Mouse (Mus musculus) thymus, adult 2 months (tissue): ENCODE measurements around the gene Bicral. TPM values are rescaled to one million over a fixed set of nuclear protein-coding genes. Genes with fewer than 3 reads are reported as not detected.

Source experiments
- DNase-seq: peaks from one replicate; pipeline ENCODE4 v3.0.0; 2021
- H3K27ac ChIP-seq: fragments of 200-500 bp; 2 replicates; pipeline ENCODE4 v1.5.1; 2012; ENCODE audit warnings: low read length, control low read depth; ENCODE audit not compliant: control insufficient read depth, insufficient read depth
- H3K27me3 ChIP-seq: fragments of 200-500 bp; 2 replicates; pipeline ENCODE4 v1.6.1; 2012; ENCODE audit warnings: mild to moderate bottlenecking, low read length, moderate library complexity, mixed read lengths; ENCODE audit not compliant: control insufficient read depth, insufficient read depth
- H3K36me3 ChIP-seq: fragments of 200-500 bp; 2 replicates; pipeline ENCODE4 v1.6.1; 2012; ENCODE audit warnings: mild to moderate bottlenecking, low read length, moderate library complexity; ENCODE audit not compliant: control insufficient read depth, insufficient read depth
- H3K4me1 ChIP-seq: fragments of 200-500 bp; replicated peaks from 2 replicates; pipeline ENCODE4 v1.6.1; 2012; ENCODE audit warnings: low read length; ENCODE audit not compliant: control insufficient read depth, insufficient read depth
- H3K4me3 ChIP-seq: fragments of 200-500 bp; 2 replicates; pipeline ENCODE4 v1.5.1; 2012; ENCODE audit warnings: mild to moderate bottlenecking, low read length, control low read depth, moderate library complexity; ENCODE audit not compliant: control insufficient read depth, insufficient read depth
- CTCF ChIP-seq: fragments of 200-500 bp; IDR thresholded peaks from 2 replicates; pipeline ENCODE4 v1.5.1; 2012; ENCODE audit warnings: mild to moderate bottlenecking, control low read depth, low read length, moderate library complexity, borderline replicate concordance; ENCODE audit not compliant: control insufficient read depth, poor library complexity, insufficient read depth; ENCODE audit errors: extremely low read depth
- POLR2A ChIP-seq: fragments of 200-500 bp; IDR thresholded peaks from 2 replicates; pipeline ENCODE4 v1.6.1; 2012; ENCODE audit warnings: mild to moderate bottlenecking, low read length, control low read depth, moderate library complexity; ENCODE audit not compliant: control insufficient read depth, poor library complexity, insufficient read depth; ENCODE audit errors: extremely low read depth
- WGBS: fragments of 180-500 bp; shearing (Covaris S2); methylation state at CpG from one replicate; pipeline ENCODE4 v1.1.7; 2018; 5-methylcytosine and 5-hydroxymethylcytosine counted together
- polyA plus RNA-seq: library from polyadenylated mRNA; depleted of rRNA; stranded (reverse); fragments of >200 nt; gene quantifications from 2 replicates; pipeline ENCODE4 v1.2.3, GENCODE M21; 2012

The Bicral gene
- polyA plus RNA-seq, 1 experiment = 19.3 TPM

DNA sequence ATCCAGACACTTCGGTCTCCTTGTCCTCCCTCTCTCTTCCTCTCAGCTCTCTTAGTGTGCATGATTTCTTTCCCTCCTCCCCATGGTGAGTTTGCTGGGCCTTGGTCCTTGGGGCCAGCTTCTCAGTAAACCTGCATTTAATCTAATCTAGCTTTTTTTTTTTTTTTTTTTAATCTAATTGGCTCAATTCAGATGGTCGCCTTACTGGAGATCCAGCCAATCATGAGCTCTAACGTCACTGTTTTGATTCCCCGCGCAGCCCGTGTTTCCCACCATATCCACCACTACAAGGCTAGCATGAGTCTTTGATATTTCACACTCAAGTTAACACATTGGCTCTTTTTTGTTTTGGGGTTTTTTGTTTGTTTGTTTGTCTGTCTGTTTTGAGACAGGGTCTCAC is 43.8 kb downstream of the Bicral start:
- Histone ChIP-seq H3K36me3 (peaks cover 18% of the 10 kb centered on the region), H3K27me3 (no peaks in the 10 kb centered on the region), H3K4me3 (no peak overlapping the region), H3K4me1 (no peaks in the 10 kb centered on the region; the same call in 1 of the 2 replicates), H3K27ac (no peak overlapping the region)
- no peak for DNase-seq
- TF ChIP-seq POLR2A (no peak), CTCF (no peak)
- WGBS = 96% methylated on average over 6 of the region's 6 CpGs

DNA sequence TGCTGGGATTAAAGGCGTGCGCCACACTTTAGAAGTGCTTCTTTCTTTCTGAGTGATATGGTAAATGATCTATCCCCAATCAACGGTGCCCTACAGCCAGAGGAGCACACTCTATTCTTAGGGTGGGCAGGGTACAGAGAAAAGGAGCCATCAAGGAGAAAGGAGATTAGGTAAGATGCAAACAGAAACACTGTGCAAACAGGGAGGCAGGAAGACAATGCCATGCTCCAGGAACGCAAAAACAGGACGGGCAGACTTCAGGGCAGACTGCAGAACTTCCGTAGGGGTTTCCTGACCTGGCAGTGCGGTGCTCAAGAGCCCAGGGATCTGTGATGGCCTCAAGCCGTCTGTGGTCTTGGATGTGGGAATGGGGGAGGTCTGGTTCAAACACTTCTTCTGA is 44.6 kb downstream of the Bicral start:
- WGBS = 95% methylated on average over 8 of the region's 8 CpGs
- no peak for TF ChIP-seq POLR2A
- TF ChIP-seq CTCF = no peak
- Histone ChIP-seq H3K4me3 (no peak overlapping the region), H3K4me1 (no peaks in the 10 kb centered on the region), H3K27me3 (no peaks in the 10 kb centered on the region), H3K36me3 (peaks cover 26% of the 10 kb centered on the region), H3K27ac (no peak overlapping the region)
- DNase-seq = no peak

DNA sequence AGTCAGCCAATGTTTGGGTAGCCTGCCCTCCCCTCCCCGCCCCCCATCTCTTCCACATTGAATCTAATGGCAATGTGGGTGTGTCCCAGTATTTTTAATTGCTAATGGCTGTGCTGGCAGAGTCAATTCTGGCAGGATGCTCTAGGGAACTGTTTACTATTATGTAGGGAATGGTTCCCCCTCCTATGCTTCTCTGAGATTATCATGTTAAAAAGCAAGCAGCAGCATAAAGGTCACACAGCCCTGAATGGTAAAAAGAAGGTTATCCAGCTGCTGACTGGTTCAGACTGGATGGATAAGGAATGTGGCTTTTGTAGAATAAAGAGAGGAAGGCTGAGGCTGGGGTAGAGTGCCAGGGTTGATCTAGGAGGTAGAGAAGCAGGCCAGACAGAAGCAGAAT is 45.8 kb downstream of the Bicral start:
- 95% methylated on average over 1 of the region's 1 CpGs for WGBS
- DNase-seq = no peak
- Histone ChIP-seq H3K4me3 (no peak overlapping the region), H3K27ac (no peak overlapping the region), H3K27me3 (no peaks in the 10 kb centered on the region), H3K36me3 (peaks cover 30% of the 10 kb centered on the region), H3K4me1 (peaks cover 9% of the 10 kb centered on the region)
- TF ChIP-seq POLR2A (no peak), CTCF (no peak)

DNA sequence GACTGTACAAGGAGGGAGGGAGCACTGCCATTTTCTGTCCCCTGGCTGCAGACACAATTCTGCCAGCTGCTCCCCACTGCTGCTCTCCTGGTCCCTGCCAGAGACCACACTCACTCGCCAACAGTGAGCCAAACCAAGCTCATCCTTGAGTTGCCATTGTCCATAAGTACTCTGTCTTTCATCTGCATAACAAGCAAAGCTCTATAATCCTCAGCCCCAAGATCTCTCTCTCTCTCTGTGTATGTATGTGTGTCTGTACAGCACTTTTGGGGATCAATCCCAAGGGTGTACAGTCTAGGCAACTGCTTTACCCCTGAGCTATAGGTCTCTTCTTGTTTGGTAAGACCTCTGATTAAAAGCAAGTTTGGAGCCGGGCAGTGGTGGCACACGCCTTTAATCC is 47.6 kb downstream of the Bicral start:
- Histone ChIP-seq H3K36me3 (peaks cover 46% of the 10 kb centered on the region), H3K27ac (no peak overlapping the region)

DNA sequence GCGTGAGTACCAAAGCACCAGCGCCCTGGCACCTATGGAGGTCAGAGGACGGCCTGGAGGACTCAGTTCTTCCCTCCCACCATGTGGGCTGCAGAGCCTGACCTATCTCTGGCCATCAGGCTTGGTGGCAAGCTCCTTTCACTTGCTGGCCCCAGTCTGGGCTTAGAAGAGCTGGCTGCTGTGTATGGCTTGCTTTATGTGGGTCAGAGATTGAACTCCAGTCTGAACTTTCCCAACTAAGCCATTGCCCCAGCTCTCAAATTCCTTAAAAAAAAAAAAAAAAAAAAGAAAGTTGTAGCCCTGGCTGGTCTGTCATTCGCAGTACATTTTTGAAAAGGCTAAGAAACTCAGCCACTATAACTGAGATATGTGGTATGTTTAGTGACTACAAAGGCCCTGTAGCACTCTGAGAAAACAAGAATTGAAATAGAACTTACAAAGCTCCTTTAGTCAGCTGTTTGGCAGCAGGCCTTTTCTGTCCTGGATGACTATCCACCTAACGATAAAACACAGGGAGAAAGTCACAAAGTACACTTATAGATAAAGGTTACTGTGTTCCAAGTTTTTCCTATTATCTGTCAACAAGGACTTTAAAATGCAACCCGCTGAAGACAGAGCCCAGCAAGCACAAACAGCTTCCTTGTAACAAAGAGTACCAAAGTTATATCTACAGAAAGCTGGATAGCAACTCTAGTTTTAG is 49.0 kb downstream of the Bicral start:
- H3K27ac ChIP-seq = no peak overlapping the region
- no peaks in the 10 kb centered on the region for H3K27me3 ChIP-seq
- peaks cover 55% of the 10 kb centered on the region for H3K36me3 ChIP-seq
- WGBS = 89% methylated on average over 6 of the region's 6 CpGs
- H3K4me3 ChIP-seq = no peak overlapping the region
- peaks cover 10% of the 10 kb centered on the region for H3K4me1 ChIP-seq
- TF ChIP-seq POLR2A (no peak), CTCF (no peak)
- no peak for DNase-seq

More for the DNA sequence above, 47.6 kb downstream of the Bicral start:
- DNase-seq = no peak
- H3K4me3 ChIP-seq = no peak overlapping the region
- no peaks in the 10 kb centered on the region for H3K27me3 ChIP-seq
- WGBS = 96% methylated on average over 3 of the region's 3 CpGs
- H3K4me1 ChIP-seq = peaks cover 10% of the 10 kb centered on the region
- TF ChIP-seq CTCF (no peak), POLR2A (no peak)

DNA sequence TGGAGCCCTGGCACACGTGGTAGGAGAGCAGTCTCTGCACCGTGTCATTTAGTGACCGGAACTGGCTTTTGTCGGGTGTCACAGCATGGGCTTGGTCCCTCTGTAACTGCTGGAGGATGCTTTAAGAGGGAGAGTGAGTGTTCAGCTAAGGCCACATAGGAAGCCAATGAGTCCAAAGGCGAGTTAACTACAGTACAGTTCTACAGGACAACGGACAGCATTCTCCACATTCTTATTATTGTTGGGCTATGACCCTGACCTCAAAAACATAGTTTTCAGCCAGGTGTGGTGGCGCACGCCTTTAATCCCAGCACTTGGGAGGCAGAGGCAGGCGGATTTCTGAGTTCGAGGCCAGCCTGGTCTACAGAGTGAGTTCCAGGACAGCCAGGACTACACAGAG is 49.9 kb downstream of the Bicral start:
- DNase-seq = no peak
- no peak overlapping the region for H3K27ac ChIP-seq
- WGBS = 94% methylated on average over 10 of the region's 10 CpGs
- H3K36me3 ChIP-seq = peaks cover 55% of the 10 kb centered on the region
- TF ChIP-seq POLR2A (no peak), CTCF (no peak)
- no peak overlapping the region for H3K4me3 ChIP-seq
- H3K4me1 ChIP-seq = peaks cover 10% of the 10 kb centered on the region
- H3K27me3 ChIP-seq = no peaks in the 10 kb centered on the region

DNA sequence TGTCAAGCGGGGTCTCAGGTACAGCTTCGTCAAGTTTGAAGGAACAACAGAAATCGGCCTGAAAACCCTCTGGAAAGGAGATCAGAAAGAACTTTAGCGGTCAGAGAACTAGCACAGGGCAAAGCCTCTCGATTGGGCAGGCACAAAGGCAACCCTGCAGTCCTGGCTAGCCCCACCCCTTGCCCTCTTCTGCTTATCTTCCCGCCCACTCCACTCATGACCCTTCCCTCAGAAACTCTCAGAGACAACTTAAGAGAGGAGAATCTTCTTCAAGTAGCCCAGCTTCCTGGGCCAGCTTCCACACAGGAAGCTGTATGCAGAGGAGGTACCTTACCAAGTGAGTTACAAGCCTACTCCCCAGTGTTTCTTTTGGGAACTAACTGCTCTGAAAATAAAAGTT is 56.5 kb downstream of the Bicral start:
- Histone ChIP-seq H3K4me1 (no peaks in the 10 kb centered on the region), H3K36me3 (peaks cover 49% of the 10 kb centered on the region), H3K4me3 (no peak overlapping the region), H3K27ac (no peak overlapping the region), H3K27me3 (no peaks in the 10 kb centered on the region)
- TF ChIP-seq POLR2A = no peak
- TF ChIP-seq CTCF = no peak
- DNase-seq = no peak
- 92% methylated on average over 6 of the region's 6 CpGs for WGBS
